Mouse (Mus musculus): ENCODE data around the gene Clca3b. TPM values are rescaled to one million over a fixed set of nuclear protein-coding genes. Genes with fewer than 3 reads are reported as not detected.
A peak's percentile ranks its signal among the peaks of the same experiment; 100 is the strongest.
"Not testable (repeated sequence)": the region's sequence is repeated elsewhere in the genome, so short reads cannot be mapped to it uniquely, and the experiment has no call there.

Clca3b gene
- polyA plus RNA-seq, 1 experiment from 2014 or later, result not detected

GRCm38 (mm10) chr3:144813336-144813735 lies 35.8 kb downstream of the Clca3b start:
- H3K36me3 ChIP-seq (replicated peaks); H3K4me1 ChIP-seq (replicated peaks); H3K9ac ChIP-seq; H3K4me2 ChIP-seq; H3K27ac ChIP-seq (replicated peaks); H3K27me3 ChIP-seq; H3K4me3 ChIP-seq (replicated peaks); ATAC-seq (ENCODE audit: insufficient read depth); H3K9me3 ChIP-seq (replicated peaks): not testable (repeated sequence)
- WGBS (ENCODE audit: insufficient replicate concordance), result 70% methylated on average over 6 of the region's 6 CpGs

- Histone ChIP-seq H3K36me3 (replicated peaks) (no peaks in the 10 kb centered on the region), H3K27me3 (no peaks in the 10 kb centered on the region), H3K9ac (no peak overlapping the region), H3K4me3 (replicated peaks) (no peak overlapping the region), H3K9me3 (replicated peaks) (no peaks in the 10 kb centered on the region), H3K27ac (replicated peaks) (no peak overlapping the region), H3K4me2 (no peak overlapping the region), H3K4me1 (replicated peaks) (no peaks in the 10 kb centered on the region)
- WGBS (ENCODE audit: insufficient replicate concordance), result 26% methylated on average over 3 of the region's 3 CpGs
- no peak for ATAC-seq (ENCODE audit: insufficient read depth)
Observed at GRCm38 (mm10) chr3:144811821-144812220, 37.3 kb downstream of the Clca3b start.

DNA sequence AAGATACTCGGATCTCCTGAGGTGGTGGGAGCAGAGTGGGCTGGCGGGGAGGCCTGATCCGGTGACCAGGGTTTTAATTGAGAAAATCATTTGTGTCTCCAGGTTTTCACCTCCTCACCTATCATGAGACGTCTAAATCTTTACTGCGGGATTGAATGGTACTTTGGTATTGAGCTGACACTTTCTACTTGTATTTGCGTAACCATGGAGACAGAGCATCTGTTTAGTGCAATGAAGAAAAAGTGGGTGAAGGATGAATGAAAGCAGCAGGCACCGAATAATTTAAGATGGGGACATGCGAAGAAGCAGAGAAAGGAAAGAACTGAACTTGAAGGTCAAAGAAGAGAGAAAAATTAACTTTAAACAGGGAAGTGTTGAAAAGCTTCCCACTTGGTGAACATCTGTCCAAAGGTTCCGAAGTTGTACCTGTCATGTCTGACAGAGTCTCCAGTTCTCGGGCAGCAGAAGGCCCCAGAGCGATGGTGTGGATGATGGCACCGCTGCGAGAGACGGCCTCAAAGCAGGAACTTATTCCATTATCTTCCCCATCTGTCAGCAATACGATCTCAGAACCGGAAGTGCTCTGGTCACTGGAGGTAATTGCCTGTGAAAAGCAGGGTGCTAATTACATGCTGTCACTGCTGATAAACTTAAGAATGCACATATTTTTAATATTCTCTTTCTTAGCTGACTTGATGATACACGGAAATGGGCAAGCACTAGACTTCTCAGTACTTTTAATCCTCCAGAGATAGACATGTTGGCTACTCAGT lies 40.8 kb downstream of the Clca3b start:
- not testable (repeated sequence) for H3K4me2 ChIP-seq; H3K4me1 ChIP-seq (replicated peaks); H3K27ac ChIP-seq (replicated peaks); ATAC-seq (ENCODE audit: insufficient read depth); H3K9ac ChIP-seq; H3K9me3 ChIP-seq (replicated peaks); H3K27me3 ChIP-seq; H3K4me3 ChIP-seq (replicated peaks); H3K36me3 ChIP-seq (replicated peaks)
- 51% methylated on average over 16 of the region's 17 CpGs for WGBS (ENCODE audit: insufficient replicate concordance)

DNA sequence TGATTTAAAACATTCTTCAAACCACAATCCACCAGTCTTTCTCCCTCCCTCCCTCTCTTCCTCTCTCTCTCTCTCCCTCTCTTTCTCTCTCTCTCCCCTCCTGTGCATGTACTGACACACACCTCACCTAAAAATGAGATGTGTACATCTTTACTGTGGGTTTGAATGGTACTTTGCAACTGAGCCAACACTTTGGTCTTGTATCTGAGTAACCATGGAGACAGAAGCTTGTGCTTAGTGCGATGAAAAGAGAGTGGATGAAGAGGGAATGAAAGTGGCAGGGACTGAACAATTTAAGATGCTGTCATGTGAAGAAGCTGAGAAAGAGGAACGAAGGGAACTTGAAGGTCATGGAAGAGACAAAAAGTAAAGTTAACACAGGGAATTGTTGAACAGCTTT lies 42.5 kb downstream of the Clca3b start:
- not testable (repeated sequence) for H3K27ac ChIP-seq (replicated peaks); H3K36me3 ChIP-seq (replicated peaks); H3K4me2 ChIP-seq; ATAC-seq (ENCODE audit: insufficient read depth); H3K27me3 ChIP-seq; H3K4me3 ChIP-seq (replicated peaks); H3K9me3 ChIP-seq (replicated peaks); H3K9ac ChIP-seq; H3K4me1 ChIP-seq (replicated peaks)
- WGBS (ENCODE audit: insufficient replicate concordance), result 59% methylated on average over 2 of the region's 2 CpGs

- 23% methylated on average over 8 of the region's 8 CpGs for WGBS (ENCODE audit: insufficient replicate concordance)
- Histone ChIP-seq H3K4me3 (replicated peaks) (no peak overlapping the region), H3K27ac (replicated peaks) (no peak overlapping the region), H3K4me2 (no peak overlapping the region), H3K36me3 (replicated peaks) (no peaks in the 10 kb centered on the region), H3K9me3 (replicated peaks) (no peaks in the 10 kb centered on the region), H3K27me3 (no peaks in the 10 kb centered on the region), H3K4me1 (replicated peaks) (no peaks in the 10 kb centered on the region), H3K9ac (no peak overlapping the region)
- no peak for ATAC-seq (ENCODE audit: insufficient read depth)
Observed at GRCm38 (mm10) chr3:144801861-144802260, 47.3 kb downstream of the Clca3b start.

- 53% methylated on average over 11 of the region's 11 CpGs for WGBS (ENCODE audit: insufficient replicate concordance)
- ATAC-seq (ENCODE audit: insufficient read depth), result no peak
- Histone ChIP-seq H3K27me3 (no peaks in the 10 kb centered on the region), H3K9me3 (replicated peaks) (no peaks in the 10 kb centered on the region), H3K27ac (replicated peaks) (no peak overlapping the region), H3K36me3 (replicated peaks) (no peaks in the 10 kb centered on the region), H3K9ac (no peak overlapping the region), H3K4me1 (replicated peaks) (no peaks in the 10 kb centered on the region), H3K4me3 (replicated peaks) (no peak overlapping the region), H3K4me2 (peak overlapping the region; percentile 25)
Observed at GRCm38 (mm10) chr3:144785181-144786148, 63.7 kb downstream of the Clca3b start.

Other genes starting within 250 kb of the Clca3b start
- 79.7 and 86.7 TPM in 2 replicates for gene Sh3glb1, start 129.0 kb downstream of the Clca3b start, polyA plus RNA-seq (2015; fragmentation: Nextera tagmentation; extraction: Ambion mirVana)
- 3.9 and 4.2 TPM in 2 replicates for gene Clca3a1, start 88.4 kb downstream of the Clca3b start, polyA plus RNA-seq (2015; fragmentation: Nextera tagmentation; extraction: Ambion mirVana)
- gene Clca3a2, start 29.9 kb downstream of the Clca3b start, polyA plus RNA-seq (2015; fragmentation: Nextera tagmentation; extraction: Ambion mirVana), result not detected in 2 replicates
- not detected in 2 replicates for gene Clca4b, start 83.2 kb upstream of the Clca3b start, polyA plus RNA-seq (2015; fragmentation: Nextera tagmentation; extraction: Ambion mirVana)
- gene Clca4a, start 125.7 kb upstream of the Clca3b start, polyA plus RNA-seq (2015; fragmentation: Nextera tagmentation; extraction: Ambion mirVana), result not detected in 2 replicates
- gene Clca1, start 183.4 kb upstream of the Clca3b start, polyA plus RNA-seq (2015; fragmentation: Nextera tagmentation; extraction: Ambion mirVana), result 0.02 TPM in 1 of 2 replicates, not detected in the other